In the genomic region with DNA sequence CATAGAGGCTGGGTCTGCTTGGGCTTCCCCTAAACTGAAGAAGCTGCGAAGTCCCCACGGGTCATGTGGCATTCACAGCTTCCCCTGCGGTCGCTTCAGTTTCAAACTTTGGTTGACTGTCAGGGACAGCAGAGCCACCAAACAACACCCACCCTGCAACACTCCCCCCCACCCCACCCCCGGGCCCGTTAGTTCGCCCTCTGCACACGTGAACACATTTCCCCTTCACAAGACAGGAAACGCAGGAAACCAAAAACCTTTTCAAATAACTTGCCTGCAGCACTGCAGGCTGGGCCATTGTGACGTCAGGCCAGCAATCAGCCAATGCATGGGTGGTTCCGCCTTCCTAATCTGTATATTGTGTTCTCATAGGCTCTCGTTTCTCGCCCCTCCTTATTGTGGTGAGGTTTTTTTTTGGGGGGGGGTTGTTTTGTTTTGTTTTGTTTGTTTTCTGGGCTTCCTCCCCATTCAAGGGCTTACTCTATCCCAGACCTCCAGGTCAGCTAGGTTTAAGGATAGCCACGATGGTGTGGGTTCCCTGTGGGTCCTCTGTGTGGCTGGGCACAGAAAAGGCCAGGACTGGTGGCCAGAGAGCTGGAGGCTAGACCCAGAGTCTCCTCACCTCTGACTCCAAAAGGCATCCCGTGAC, we compare ENCODE assay signal across 8 mouse cellular contexts.
A peak's percentile ranks its signal among the peaks of the same experiment; 100 is the strongest.
DNase-seq lines count a peak whose midpoint lies in the region; ATAC-seq and TF ChIP-seq lines count a peak whose summit lies in the region.

No protein-coding gene starts in this region.

- 9% methylated on average over 15 of the region's 15 CpGs for WGBS in heart, embryonic 13.5 days
- WGBS in kidney, embryonic 15.5 days = 5% methylated on average over 15 of the region's 15 CpGs
- 3% methylated on average over 15 of the region's 15 CpGs for WGBS in liver, embryonic 16.5 days (ENCODE audit: insufficient replicate concordance)
- 5% methylated on average over 15 of the region's 15 CpGs for WGBS in neural tube, embryonic 12.5 days
- 5% methylated on average over 15 of the region's 15 CpGs for WGBS in thymus, adult 2 months

- H3K27me3 ChIP-seq in erythroblast, embryonic 14.5 days (ENCODE audit: control insufficient read depth) = no peaks in the 10 kb centered on the region; the same call in 1 of the 2 replicates
- H3K27me3 ChIP-seq in heart, embryonic 13.5 days (replicated peaks) = no peaks in the 10 kb centered on the region
- no peaks in the 10 kb centered on the region for H3K27me3 ChIP-seq in kidney, embryonic 15.5 days
- no peaks in the 10 kb centered on the region for H3K27me3 ChIP-seq in liver, embryonic 16.5 days (ENCODE audit: control insufficient read depth, insufficient read depth, low read depth, low read length)
- H3K27me3 ChIP-seq in neural tube, embryonic 12.5 days (replicated peaks) = no peaks in the 10 kb centered on the region
- H3K27me3 ChIP-seq in thymus, adult 2 months (ENCODE audit: control insufficient read depth, insufficient read depth, low read length) = no peaks in the 10 kb centered on the region

- peak overlapping the region; percentile 79 for H3K9ac ChIP-seq in heart, embryonic 13.5 days
- H3K9ac ChIP-seq in kidney, embryonic 15.5 days = no peak overlapping the region
- H3K9ac ChIP-seq in liver, embryonic 16.5 days (ENCODE audit: low read depth, low read length) = peak overlapping the region; percentile 64
- no peak overlapping the region; the same call in 1 of the 2 replicates for H3K9ac ChIP-seq in neural tube, embryonic 12.5 days

- H3K4me1 ChIP-seq in erythroblast, embryonic 14.5 days (ENCODE audit: control insufficient read depth) = peaks cover 93% of the 10 kb centered on the region
- H3K4me1 ChIP-seq in heart, embryonic 13.5 days = peaks cover 42% of the 10 kb centered on the region
- peaks cover 29% of the 10 kb centered on the region for H3K4me1 ChIP-seq in kidney, embryonic 15.5 days
- peaks cover 72% of the 10 kb centered on the region for H3K4me1 ChIP-seq in liver, embryonic 16.5 days (ENCODE audit: control insufficient read depth, low read depth, low read length)
- H3K4me1 ChIP-seq in neural tube, embryonic 12.5 days = peaks cover 17% of the 10 kb centered on the region
- peaks cover 46% of the 10 kb centered on the region for H3K4me1 ChIP-seq in thymus, adult 2 months (replicated peaks; ENCODE audit: control insufficient read depth, insufficient read depth, low read length)

- TF ChIP-seq CTCF in thymus, adult 2 months (IDR thresholded peaks at IDR 0.05; ENCODE audit: borderline replicate concordance, control insufficient read depth, extremely low read depth, insufficient read depth, low read length, poor library complexity) = 0 out of 2 replicates have a peak, but pooled peaks have one; percentile 31

- peak overlapping the region; percentile 60 for H3K4me3 ChIP-seq in erythroblast, embryonic 14.5 days (replicated peaks)
- H3K4me3 ChIP-seq in heart, embryonic 13.5 days = peak overlapping the region; percentile 45
- peak overlapping the region; percentile 35 for H3K4me3 ChIP-seq in kidney, embryonic 15.5 days (replicated peaks)
- H3K4me3 ChIP-seq in liver, embryonic 16.5 days (ENCODE audit: low read depth, low read length) = peak overlapping the region; percentile 48
- H3K4me3 ChIP-seq in neural tube, embryonic 12.5 days = peak overlapping the region; percentile 34; the same call in 1 of the 2 replicates
- no peak overlapping the region for H3K4me3 ChIP-seq in thymus, adult 2 months (ENCODE audit: control insufficient read depth, insufficient read depth, low read length)

- H3K4me2 ChIP-seq in heart, embryonic 13.5 days = peak overlapping the region; percentile 74
- H3K4me2 ChIP-seq in kidney, embryonic 15.5 days = peak overlapping the region; percentile 70
- peak overlapping the region; percentile 76 for H3K4me2 ChIP-seq in liver, embryonic 16.5 days (ENCODE audit: low read depth, low read length)
- H3K4me2 ChIP-seq in neural tube, embryonic 12.5 days (replicated peaks) = peak overlapping the region; percentile 73

- TF ChIP-seq POLR2A in thymus, adult 2 months (IDR thresholded peaks at IDR 0.05; ENCODE audit: control insufficient read depth, extremely low read depth, insufficient read depth, low read length, poor library complexity) = peak; percentile 51; the same call in 1 of the 2 replicates

- H3K36me3 ChIP-seq in erythroblast, embryonic 14.5 days (ENCODE audit: control insufficient read depth) = no peaks in the 10 kb centered on the region
- H3K36me3 ChIP-seq in heart, embryonic 13.5 days = no peaks in the 10 kb centered on the region
- no peaks in the 10 kb centered on the region for H3K36me3 ChIP-seq in kidney, embryonic 15.5 days
- H3K36me3 ChIP-seq in liver, embryonic 16.5 days (ENCODE audit: control insufficient read depth, insufficient read depth) = no peaks in the 10 kb centered on the region
- H3K36me3 ChIP-seq in neural tube, embryonic 12.5 days = no peaks in the 10 kb centered on the region
- H3K36me3 ChIP-seq in thymus, adult 2 months (ENCODE audit: control insufficient read depth, insufficient read depth, low read length) = no peaks in the 10 kb centered on the region

- H3K27ac ChIP-seq in heart, embryonic 13.5 days (replicated peaks) = peak overlapping the region; percentile 48
- H3K27ac ChIP-seq in kidney, embryonic 15.5 days = peak overlapping the region; percentile 73
- peak overlapping the region; percentile 99 for H3K27ac ChIP-seq in liver, embryonic 16.5 days (ENCODE audit: low read length)
- no peak overlapping the region for H3K27ac ChIP-seq in neural tube, embryonic 12.5 days
- H3K27ac ChIP-seq in thymus, adult 2 months (ENCODE audit: control insufficient read depth, insufficient read depth, low read length) = peak overlapping the region; percentile 80

- no peaks in the 10 kb centered on the region for H3K9me3 ChIP-seq in erythroblast, embryonic 14.5 days (ENCODE audit: control insufficient read depth, low read length)
- no peaks in the 10 kb centered on the region for H3K9me3 ChIP-seq in heart, embryonic 13.5 days
- H3K9me3 ChIP-seq in kidney, embryonic 15.5 days (replicated peaks) = no peaks in the 10 kb centered on the region
- H3K9me3 ChIP-seq in liver, embryonic 16.5 days (replicated peaks; ENCODE audit: control insufficient read depth, low read length) = no peaks in the 10 kb centered on the region
- H3K9me3 ChIP-seq in neural tube, embryonic 12.5 days = no peaks in the 10 kb centered on the region

- peak; percentile 95 for ATAC-seq in activated CD4-positive, CD25-positive, alpha-beta regulatory T cell, adult 4 months
- ATAC-seq in heart, embryonic 13.5 days (ENCODE audit: extremely low read depth, insufficient number of reproducible peaks, low FRiP score, low TSS enrichment) = peak; percentile 70; the same call in 1 of the 2 replicates
- ATAC-seq in kidney, embryonic 15.5 days (replicated peaks; ENCODE audit: low FRiP score) = peak; percentile 80
- ATAC-seq in liver, embryonic 16.5 days (ENCODE audit: low read depth) = peak; percentile 69
- peak; percentile 84 for ATAC-seq in neural tube, embryonic 12.5 days (ENCODE audit: low FRiP score, low read depth)

- DNase-seq in CD4-positive helper T cell, adult 2 months (ENCODE audit: low read depth, low spot score) = peak; percentile 96
- peak; percentile 80 for DNase-seq in thymus, adult 2 months

Comparison
In these comparisons a context has a peak if more than half of its experiments do, and no peak if none do; other contexts are left out.
1. H3K9ac ChIP-seq: peak in heart, embryonic 13.5 days (single experiment) and liver, embryonic 16.5 days (single experiment); none in kidney, embryonic 15.5 days (single experiment) and neural tube, embryonic 12.5 days (single experiment).
2. Peak in every context shown above with its lines, with median percentiles within 50 percentile points of each other: ATAC-seq and H3K4me2 ChIP-seq.